Mouse (Mus musculus): ENCODE data around the gene Gas6. TPM values are rescaled to one million over a fixed set of nuclear protein-coding genes. Genes with fewer than 3 reads are reported as not detected.

Gene Gas6
- total RNA-seq (2021) (100 to 1,000 TPM; 127 to 450 TPM), polyA plus RNA-seq (2012; rRNA removed) (260 and 429 TPM in 2 replicates)
- long read RNA-seq, transcript Gas6-201 (15 exons, 2,548 nt) = major isoform, 112 of 132 reads
- long read RNA-seq, partial matches to known transcripts = 12 of 132 reads
- long read RNA-seq, other reads (novel, unspliced or antisense) = 8 of 132 reads

GRCm38 (mm10) chr8:13493858-13494631, at the start of gene Gas6:
TSS of gene Gas6 (minus strand) at chr8:13494490.
- peak; percentile 88 for DNase-seq

DNA sequence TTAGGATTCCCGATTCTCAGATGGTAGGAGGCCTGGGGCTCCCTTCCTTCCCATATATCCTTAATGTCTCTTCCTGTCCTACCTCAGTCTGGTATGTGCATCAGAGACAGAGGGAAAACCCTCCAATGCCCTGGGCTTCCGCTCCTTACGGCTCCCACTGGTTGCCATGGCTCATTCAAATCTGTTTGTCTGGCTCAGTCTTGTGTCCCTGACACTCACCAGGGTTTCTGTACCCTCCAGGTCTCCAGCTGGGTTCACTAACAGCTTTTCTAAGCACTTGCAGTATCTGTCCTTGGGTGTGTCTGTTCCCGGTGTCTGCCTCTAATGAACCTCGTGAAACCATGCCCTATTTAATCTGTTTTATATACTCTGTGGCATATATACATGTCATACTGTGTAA, 47.2 kb upstream of the Gas6 start:
- no peak for DNase-seq

- no peak for DNase-seq
Observed at GRCm38 (mm10) chr8:13540122-13540521, 45.8 kb upstream of the Gas6 start.

DNA sequence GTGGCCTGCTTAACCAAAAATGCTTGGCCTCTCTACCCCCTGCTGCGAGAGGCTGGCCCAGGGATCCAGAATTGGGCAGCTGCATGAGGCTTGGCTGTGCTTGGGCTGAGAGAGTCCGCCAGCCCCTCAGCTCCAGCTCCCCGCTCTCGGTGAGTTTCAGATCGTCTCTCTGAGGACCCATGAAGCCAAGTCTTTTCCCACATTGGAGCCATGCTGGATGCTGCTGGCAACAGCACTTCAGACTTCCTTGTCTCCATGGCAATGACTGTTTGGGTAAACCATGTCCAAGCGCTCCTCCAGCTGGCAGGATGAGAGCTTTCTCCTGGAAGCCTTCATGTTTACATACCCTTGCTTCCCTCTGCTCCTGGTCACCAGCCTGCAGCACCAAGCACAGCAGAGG, 44.5 kb upstream of the Gas6 start:
- DNase-seq = peak; percentile 27

GRCm38 (mm10) chr8:13537102-13537501, 42.8 kb upstream of the Gas6 start:
- DNase-seq = no peak

DNA sequence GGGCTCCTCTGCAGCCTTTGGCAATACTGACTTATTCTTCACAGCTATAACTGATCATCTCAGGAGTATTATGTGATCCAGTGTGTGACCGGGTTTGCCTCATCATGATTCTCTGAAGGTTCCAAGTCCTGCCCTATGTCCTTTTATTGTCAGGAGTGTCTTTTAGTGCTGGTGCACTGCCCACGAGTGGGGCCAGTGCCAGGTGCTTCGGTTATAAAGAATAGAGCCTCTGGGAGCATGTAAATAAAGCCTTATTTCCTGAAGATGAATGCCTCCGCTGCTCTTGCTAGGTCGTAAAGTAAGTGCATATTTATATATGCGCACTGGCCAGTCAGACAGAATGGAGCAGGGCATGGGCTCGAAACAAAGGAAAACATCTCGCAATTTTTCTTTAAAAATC, 38.8 kb upstream of the Gas6 start:
- no peak for DNase-seq

- DNase-seq = no peak
Observed at GRCm38 (mm10) chr8:13531602-13532171, 37.4 kb upstream of the Gas6 start.

DNA sequence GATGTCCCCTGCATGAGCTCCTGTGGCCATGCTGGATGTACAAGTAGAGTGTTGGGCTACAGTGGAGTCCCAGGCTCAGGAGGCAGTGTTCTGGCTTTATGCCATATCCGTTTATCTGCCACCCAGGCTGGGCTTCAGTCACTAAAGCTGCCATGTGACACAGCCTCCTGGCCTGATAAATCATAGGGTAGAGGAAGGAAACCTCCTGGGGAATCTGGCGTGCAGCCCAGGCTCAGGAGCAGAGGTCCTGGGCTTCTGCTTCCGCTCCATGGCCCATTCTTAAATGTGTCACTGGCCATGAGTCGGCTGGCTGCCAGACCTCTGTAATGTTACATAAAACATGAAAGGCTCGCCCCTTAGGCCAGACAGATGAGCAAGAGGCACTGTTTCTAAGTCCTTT, 36.7 kb upstream of the Gas6 start:
- peak; percentile 93 for DNase-seq

GRCm38 (mm10) chr8:13530401-13530800, 36.1 kb upstream of the Gas6 start:
- no peak for DNase-seq

DNA sequence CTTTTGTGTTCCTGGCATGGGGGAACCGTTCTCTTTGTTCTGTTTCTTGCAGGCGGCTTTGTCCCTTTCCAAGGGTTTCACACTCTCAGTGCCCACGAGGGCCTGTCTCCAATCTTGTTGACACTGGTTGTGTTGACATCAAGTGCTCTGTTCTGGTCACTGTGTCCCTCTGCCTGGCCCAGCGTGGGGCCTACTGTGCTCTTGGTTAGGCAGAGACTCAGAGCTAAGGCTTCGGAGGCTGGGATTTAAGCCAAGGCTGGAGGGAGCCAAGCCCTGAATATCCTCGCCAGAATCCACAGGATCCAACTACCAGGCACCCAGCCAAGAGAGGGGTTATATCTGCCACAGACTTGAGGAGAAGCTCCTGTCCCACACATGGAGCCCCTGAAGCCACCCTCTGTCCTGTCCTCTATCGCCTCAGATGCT, 35.6 kb upstream of the Gas6 start:
- DNase-seq = peak; percentile 84

DNA sequence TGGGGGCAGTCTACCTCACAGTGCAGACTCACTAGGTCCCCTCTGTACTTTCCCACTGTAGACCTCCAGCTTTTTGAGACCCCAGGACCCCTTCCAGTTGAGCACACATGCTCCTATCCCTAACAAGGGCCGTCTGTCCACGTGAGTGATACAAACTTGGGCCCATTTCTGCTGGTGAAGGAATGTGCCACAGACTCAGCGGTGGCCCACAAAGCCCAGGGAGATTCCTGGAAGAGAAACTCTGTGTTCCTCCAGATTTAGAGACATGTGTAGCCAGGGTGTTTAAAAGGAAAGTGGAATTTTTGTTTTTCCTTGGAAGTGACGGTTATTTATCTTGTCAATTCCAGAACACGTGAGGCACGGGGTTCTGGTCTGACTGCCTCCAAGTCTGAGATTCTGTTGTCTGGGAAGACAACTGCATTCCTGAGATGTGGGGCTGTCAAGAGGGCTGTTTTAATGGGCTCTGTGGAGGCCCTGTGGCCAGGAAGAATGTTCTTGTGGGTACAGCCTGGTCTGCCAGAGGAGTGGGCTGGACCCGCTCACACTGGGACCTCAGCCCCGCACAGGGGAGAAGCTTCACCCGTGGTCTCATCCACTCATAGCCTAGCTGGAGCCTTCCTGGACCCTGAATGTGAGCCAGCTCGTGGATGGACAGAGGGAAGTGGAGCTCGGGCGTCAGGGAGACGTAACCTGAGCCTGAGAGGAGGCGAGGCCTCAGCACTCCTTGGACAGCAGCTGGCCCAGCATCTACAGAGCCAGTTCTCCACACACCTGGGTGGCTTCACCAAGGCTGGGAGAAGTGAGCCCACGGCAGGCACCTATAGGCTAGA, 34.9 kb upstream of the Gas6 start:
- no peak for DNase-seq

GRCm38 (mm10) chr8:13521392-13521791, 27.1 kb upstream of the Gas6 start:
- DNase-seq = peak; percentile 57

DNA sequence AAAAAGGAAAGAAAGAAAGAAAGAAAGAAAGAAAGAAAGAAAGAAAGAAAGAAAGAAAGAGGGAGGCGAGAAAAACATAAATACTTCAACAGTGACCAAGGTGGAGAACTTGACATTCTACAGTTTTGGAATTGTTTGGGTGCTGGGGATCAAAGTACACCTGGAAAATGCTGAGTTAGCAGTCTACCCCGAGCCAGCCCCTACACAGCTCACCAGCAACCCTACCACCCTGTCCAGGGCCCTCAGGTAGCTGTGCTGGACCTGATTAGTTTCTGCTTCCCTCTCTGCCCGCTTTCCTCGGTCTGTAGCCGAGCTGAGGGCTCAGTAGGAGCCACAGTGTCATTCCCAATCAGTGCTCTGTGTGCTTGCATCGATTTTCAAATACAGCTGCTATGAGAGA, 26.1 kb upstream of the Gas6 start:
- no peak for DNase-seq

- no peak for DNase-seq
Observed at GRCm38 (mm10) chr8:13519503-13519902, 25.2 kb upstream of the Gas6 start.

- DNase-seq = peak; percentile 59
Observed at GRCm38 (mm10) chr8:13517284-13517781, 23.0 kb upstream of the Gas6 start.

DNA sequence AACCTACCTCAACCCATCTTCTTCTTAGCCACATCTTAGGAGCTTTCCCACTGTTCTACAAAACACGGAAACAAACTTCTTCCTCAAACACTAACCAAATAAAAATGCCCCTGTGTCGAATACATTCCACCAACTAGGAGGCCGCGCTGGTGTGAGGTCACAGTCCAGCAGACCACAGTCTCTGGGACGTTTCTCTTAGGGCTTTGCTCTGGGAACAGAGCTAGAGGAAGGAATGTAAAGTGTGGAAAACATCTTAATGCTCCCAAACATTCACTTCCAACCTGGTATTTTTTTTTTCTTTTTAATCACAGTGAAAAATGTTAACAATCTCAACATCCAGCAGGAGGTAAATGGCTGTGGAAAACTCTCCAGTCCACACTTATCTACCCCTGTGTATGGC, 22.4 kb upstream of the Gas6 start:
- no peak for DNase-seq

- peak; percentile 80 for DNase-seq
Observed at GRCm38 (mm10) chr8:13516011-13516442, 21.7 kb upstream of the Gas6 start.

DNA sequence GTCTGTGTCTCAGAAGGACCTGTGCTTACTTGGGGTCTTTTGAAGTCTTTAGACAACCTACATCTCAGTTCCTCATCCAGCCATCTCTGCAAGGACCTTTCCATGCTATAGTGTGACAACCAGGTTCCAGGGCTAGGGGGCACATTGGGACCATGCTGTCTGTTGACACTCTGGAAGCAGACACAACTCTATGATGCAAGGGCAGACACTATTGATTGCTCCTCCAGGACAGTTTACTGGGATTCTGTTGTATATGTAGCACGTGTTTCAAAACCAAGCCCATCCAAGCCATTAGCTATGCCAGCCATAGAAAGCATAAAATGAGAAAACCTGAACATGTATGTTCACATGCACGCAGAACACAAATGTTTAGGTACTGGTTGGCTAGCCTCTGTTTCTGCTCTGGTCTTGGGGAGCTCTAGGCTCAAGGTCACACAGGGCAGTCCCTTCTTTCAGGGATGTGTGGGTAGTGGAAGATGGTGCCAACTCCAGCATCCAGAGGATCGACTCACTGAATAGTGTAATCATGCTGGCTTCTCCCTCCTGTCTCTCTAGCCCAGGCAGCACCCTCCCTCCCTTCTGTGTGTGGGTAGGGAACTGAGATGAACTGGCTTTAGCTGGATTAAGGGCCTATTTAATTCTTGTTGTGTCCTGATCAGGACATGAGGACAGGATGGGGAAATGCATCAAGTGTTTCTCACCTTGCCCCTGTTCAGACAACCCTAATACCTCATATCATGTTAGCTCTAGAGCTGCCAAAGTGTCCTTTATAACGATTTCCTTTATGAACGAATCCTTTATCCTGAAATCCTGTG, 19.5 kb upstream of the Gas6 start:
- no peak for DNase-seq

GRCm38 (mm10) chr8:13512677-13513076, 18.4 kb upstream of the Gas6 start:
- no peak for DNase-seq

DNA sequence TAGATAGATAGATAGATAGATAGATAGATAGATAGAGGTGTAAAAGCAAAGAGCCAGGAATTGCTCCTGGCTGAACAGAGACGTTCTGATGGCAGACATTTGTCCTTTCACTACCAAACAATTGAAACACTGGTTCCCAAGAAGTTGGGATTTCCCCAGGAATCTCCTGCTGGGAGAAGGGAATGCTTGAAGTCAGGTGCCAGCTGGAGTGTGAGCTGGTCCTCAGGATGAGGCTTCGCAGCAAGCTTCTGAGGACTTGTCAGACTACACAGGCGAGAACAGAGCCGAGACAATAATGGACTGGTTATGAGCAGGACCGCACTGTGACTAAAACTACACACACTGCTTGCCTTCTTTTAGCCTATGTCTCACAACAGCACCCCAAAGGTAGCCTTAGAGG, 17.7 kb upstream of the Gas6 start:
- no peak for DNase-seq

GRCm38 (mm10) chr8:13507284-13507937, 13.1 kb upstream of the Gas6 start:
- DNase-seq = no peak
